Mouse (Mus musculus) kidney, postnatal 0 days (tissue): ENCODE data around the gene Dhx32. TPM values are rescaled to one million over a fixed set of nuclear protein-coding genes. Genes with fewer than 3 reads are reported as not detected.

Source experiments
- ATAC-seq: fragments of 200-750 bp; cut with Nextera tagmentation; replicated peaks from 2 replicates; pipeline ENCODE4 v1.8.0; 2017; ENCODE audit warnings: low read depth, moderate number of reproducible peaks, moderate TSS enrichment, moderate library complexity; ENCODE audit not compliant: low FRiP score
- DNase-seq: peaks from one replicate; pipeline ENCODE4 v3.0.0-alpha.2; 2016; ENCODE audit warnings: low spot score
- H3K27ac ChIP-seq: fragments of 300-500 bp; sonication (generic); 2 replicates; pipeline ENCODE4 v1.5.1; 2014; ENCODE audit warnings: mild to moderate bottlenecking
- H3K27me3 ChIP-seq: fragments of 300-500 bp; sonication (generic); 2 replicates; pipeline ENCODE4 v1.6.1; 2014; ENCODE audit warnings: low read length, mixed read lengths; ENCODE audit not compliant: insufficient read depth
- H3K36me3 ChIP-seq: fragments of 300-500 bp; sonication (generic); 2 replicates; pipeline ENCODE4 v1.6.1; 2014; ENCODE audit warnings: low read length, mixed read lengths; ENCODE audit not compliant: insufficient read depth
- H3K4me1 ChIP-seq: fragments of 300-500 bp; sonication (generic); replicated peaks from 2 replicates; pipeline ENCODE4 v1.6.1; 2014; ENCODE audit warnings: antibody characterized with exemption, low read length, mixed read lengths; ENCODE audit not compliant: insufficient read depth
- H3K4me2 ChIP-seq: fragments of 300-500 bp; sonication (generic); 2 replicates; pipeline ENCODE4 v1.6.1; 2014; ENCODE audit warnings: mild to moderate bottlenecking, low read length, moderate library complexity, mixed read lengths
- H3K4me3 ChIP-seq: fragments of 300-500 bp; sonication (generic); replicated peaks from 2 replicates; pipeline ENCODE4 v1.5.1; 2014; ENCODE audit warnings: low read depth, low read length
- H3K9ac ChIP-seq: fragments of 300-500 bp; sonication (generic); 2 replicates; pipeline ENCODE4 v1.6.1; 2014; ENCODE audit warnings: low read depth, low read length
- H3K9me3 ChIP-seq: fragments of 300-500 bp; sonication (generic); replicated peaks from 2 replicates; pipeline ENCODE4 v1.6.1; 2016; ENCODE audit warnings: low read length, inconsistent platforms, mixed read lengths
- CTCF ChIP-seq: IDR thresholded peaks from 2 replicates; pipeline ENCODE4 v1.5.1; 2016; ENCODE audit warnings: antibody characterized with exemption, low read depth, mild to moderate bottlenecking, moderate library complexity
- WGBS: fragments of 180-500 bp; shearing (Covaris S2); extraction: QIAGEN DNeasy Blood & Tissue Kit; methylation state at CpG from one replicate; pipeline ENCODE4 v1.1.7; 2014; 5-methylcytosine and 5-hydroxymethylcytosine counted together
- polyA plus RNA-seq: library from polyadenylated mRNA; unstranded; fragments of >200 nt; fragmentation: Nextera tagmentation; extraction: Ambion mirVana; gene quantifications from 2 replicates; pipeline ENCODE4 v1.2.1, GENCODE M21; 2015

Dhx32 gene
- polyA plus RNA-seq, 1 experiment from 2014 or later = 19.9 TPM

DNA sequence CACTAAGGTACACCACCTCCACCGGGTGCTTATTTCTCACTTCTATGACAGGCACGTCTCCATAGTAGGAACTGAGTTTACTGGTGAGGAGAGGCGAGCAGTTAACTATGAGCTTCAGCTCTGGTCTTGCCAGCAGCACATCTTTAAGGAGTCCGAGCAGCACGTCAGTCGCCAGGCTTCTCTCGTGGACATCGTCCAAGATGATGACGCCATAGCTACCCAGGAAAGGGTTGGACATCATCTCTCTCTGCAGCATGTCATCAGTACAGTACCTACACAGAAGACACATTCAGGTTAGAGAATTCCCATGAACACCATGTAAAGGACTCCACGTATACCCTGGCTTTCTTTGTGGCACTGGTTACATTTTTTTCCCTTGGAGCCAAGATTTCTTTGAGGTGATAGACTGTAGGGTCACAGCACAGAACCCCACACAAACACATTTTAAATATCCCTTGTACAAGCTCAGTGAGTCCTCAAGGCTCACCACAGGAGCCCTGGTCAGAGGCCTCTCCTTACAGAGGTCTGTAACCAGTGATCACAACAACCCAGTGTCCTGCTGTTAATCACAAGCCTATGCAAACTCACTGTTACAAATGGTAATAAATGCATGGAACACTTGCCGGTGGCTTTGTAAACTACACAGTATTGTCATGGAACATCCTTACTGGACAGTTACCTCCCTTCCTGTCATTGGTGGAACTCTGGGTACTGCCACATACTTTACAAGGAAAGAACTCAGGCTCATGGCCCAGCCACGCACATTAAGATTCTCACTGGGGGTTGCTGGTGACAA, 39.8 kb downstream of the Dhx32 start:
- ATAC-seq (no peak), DNase-seq (no peak)
- Histone ChIP-seq H3K4me1 (0 out of 2 replicates have a peak, but pooled peaks cover 3% of the 10 kb centered on the region), H3K9ac (no peak overlapping the region), H3K4me2 (no peak overlapping the region), H3K9me3 (no peaks in the 10 kb centered on the region), H3K4me3 (no peak overlapping the region), H3K36me3 (0 out of 2 replicates have a peak, but pooled peaks cover 14% of the 10 kb centered on the region), H3K27me3 (no peaks in the 10 kb centered on the region), H3K27ac (no peak overlapping the region)
- no peak for TF ChIP-seq CTCF
- WGBS = 94% methylated on average over 12 of the region's 12 CpGs

DNA sequence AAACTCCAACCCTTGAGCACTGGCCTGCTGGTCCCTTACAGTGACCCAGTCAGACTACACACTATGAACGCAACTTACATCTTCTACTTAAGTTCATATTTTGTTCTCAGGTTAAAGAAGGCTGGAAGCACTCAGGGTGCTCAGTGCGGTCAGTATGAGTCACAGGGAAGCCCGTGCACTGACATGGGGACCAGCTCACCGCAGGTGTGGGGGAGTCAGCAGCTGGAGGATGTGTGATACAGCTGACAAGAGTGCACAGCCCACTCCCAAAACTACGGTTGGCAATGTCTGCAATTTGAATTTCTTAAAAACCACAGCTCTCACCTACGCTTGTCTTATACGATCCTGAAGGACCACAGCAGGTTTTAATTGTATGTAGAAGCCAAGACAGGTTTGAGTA, 42.0 kb downstream of the Dhx32 start:
- H3K4me1 ChIP-seq = 0 out of 2 replicates have a peak, but pooled peaks cover 3% of the 10 kb centered on the region
- WGBS = 77% methylated on average over 7 of the region's 7 CpGs
- no peak overlapping the region for H3K4me3 ChIP-seq
- no peak overlapping the region for H3K27ac ChIP-seq
- H3K27me3 ChIP-seq = no peaks in the 10 kb centered on the region
- no peak overlapping the region for H3K9ac ChIP-seq
- no peak for DNase-seq
- H3K4me2 ChIP-seq = no peak overlapping the region
- no peak for ATAC-seq
- no peak for TF ChIP-seq CTCF
- H3K36me3 ChIP-seq = 0 out of 2 replicates have a peak, but pooled peaks cover 10% of the 10 kb centered on the region
- no peaks in the 10 kb centered on the region for H3K9me3 ChIP-seq

DNA sequence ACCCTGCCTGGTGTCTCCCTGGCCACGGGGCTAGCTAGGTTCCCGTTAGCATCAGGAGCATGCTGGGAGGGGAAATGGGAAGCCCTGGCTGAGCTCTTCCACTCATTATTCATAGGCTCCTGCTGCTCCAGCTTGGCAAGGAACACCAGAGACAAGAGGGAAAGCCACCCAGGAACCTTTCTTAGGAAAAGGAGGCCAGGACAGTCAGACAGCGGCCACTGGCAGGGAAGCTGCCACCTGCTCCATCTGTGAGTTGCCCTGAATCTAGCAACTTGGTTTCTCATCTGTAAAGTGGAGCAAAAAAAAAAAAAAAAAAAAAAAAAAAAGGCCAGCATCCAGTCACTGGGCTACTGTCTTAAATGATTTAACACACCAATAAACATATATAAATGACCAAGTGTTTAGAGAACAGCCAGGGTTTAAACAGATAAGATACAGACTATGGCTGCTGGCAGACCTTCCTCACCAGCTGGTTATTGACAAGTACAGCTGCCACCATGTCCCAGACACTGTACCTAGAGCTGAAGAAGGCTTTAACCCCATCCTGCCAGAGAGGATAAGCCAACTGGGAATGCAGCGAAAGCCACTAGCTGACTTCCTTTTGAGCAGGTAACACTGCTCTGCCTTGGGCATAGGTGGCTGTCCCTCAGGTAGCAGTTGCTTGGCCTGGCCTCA, 50.4 kb downstream of the Dhx32 start:
- Histone ChIP-seq H3K4me3 (no peak overlapping the region), H3K36me3 (0 out of 2 replicates have a peak, but pooled peaks cover 11% of the 10 kb centered on the region), H3K9ac (no peak overlapping the region), H3K27ac (no peak overlapping the region), H3K4me1 (0 out of 2 replicates have a peak, but pooled peaks cover 3% of the 10 kb centered on the region), H3K4me2 (no peak overlapping the region), H3K9me3 (no peaks in the 10 kb centered on the region), H3K27me3 (no peaks in the 10 kb centered on the region)
- TF ChIP-seq CTCF = no peak
- WGBS = 70% methylated on average over 4 of the region's 4 CpGs
- ATAC-seq = no peak
- no peak for DNase-seq

- Histone ChIP-seq H3K9ac (no peak overlapping the region), H3K4me1 (0 out of 2 replicates have a peak, but pooled peaks cover 3% of the 10 kb centered on the region), H3K9me3 (no peaks in the 10 kb centered on the region), H3K4me3 (no peak overlapping the region), H3K36me3 (0 out of 2 replicates have a peak, but pooled peaks cover 11% of the 10 kb centered on the region), H3K4me2 (no peak overlapping the region), H3K27me3 (no peaks in the 10 kb centered on the region), H3K27ac (no peak overlapping the region)
- no peak for ATAC-seq
- TF ChIP-seq CTCF = no peak
- WGBS = 62% methylated on average over 11 of the region's 11 CpGs
- no peak for DNase-seq
Measured at GRCm38 (mm10) chr7:133730324-133731191, 52.0 kb downstream of the Dhx32 start.

- H3K27me3 ChIP-seq = no peaks in the 10 kb centered on the region
- 76% methylated on average over 5 of the region's 5 CpGs for WGBS
- H3K36me3 ChIP-seq = peaks cover 20% of the 10 kb centered on the region; the same call in 1 of the 2 replicates
- no peak overlapping the region for H3K9ac ChIP-seq
- no peak for TF ChIP-seq CTCF
- no peak overlapping the region for H3K4me3 ChIP-seq
- DNase-seq (no peak), ATAC-seq (no peak)
- H3K27ac ChIP-seq = no peak overlapping the region
- 0 out of 2 replicates have a peak, but pooled peaks cover 3% of the 10 kb centered on the region for H3K4me1 ChIP-seq
- no peak overlapping the region for H3K4me2 ChIP-seq
- H3K9me3 ChIP-seq = no peaks in the 10 kb centered on the region
Measured at GRCm38 (mm10) chr7:133729351-133729750, 53.2 kb downstream of the Dhx32 start.

GRCm38 (mm10) chr7:133727027-133727426, 55.5 kb downstream of the Dhx32 start:
- Histone ChIP-seq H3K4me1 (0 out of 2 replicates have a peak, but pooled peaks cover 3% of the 10 kb centered on the region), H3K36me3 (peaks cover 31% of the 10 kb centered on the region), H3K4me3 (no peak overlapping the region), H3K27me3 (no peaks in the 10 kb centered on the region), H3K27ac (no peak overlapping the region), H3K4me2 (no peak overlapping the region), H3K9ac (no peak overlapping the region), H3K9me3 (no peaks in the 10 kb centered on the region)
- TF ChIP-seq CTCF = no peak
- WGBS = 66% methylated on average over 6 of the region's 6 CpGs
- ATAC-seq (no peak), DNase-seq (no peak)
